Mouse (Mus musculus) left cerebral cortex, postnatal 4 days (tissue): ENCODE measurements around the gene Mpp3. TPM values are rescaled to one million over a fixed set of nuclear protein-coding genes. Genes with fewer than 3 reads are reported as not detected.

Source experiments
- DNase-seq: peaks from one replicate; pipeline ENCODE4 v3.0.0-alpha.2; 2022
- intact Hi-C: fragments of 180-260 bp; cut with DNase I; formaldehyde crosslinking; loops from one replicate; pipeline ENCODE4 v1.15.1; 2025
- total RNA-seq, 2 experiments: library from RNA; stranded (reverse); gene quantifications; 2 replicates each; pipeline ENCODE4 v1.2.3; 2021

The Mpp3 gene
- total RNA-seq, 2 experiments from 2014 or later: 53.1 to 56.3 TPM

DNA sequence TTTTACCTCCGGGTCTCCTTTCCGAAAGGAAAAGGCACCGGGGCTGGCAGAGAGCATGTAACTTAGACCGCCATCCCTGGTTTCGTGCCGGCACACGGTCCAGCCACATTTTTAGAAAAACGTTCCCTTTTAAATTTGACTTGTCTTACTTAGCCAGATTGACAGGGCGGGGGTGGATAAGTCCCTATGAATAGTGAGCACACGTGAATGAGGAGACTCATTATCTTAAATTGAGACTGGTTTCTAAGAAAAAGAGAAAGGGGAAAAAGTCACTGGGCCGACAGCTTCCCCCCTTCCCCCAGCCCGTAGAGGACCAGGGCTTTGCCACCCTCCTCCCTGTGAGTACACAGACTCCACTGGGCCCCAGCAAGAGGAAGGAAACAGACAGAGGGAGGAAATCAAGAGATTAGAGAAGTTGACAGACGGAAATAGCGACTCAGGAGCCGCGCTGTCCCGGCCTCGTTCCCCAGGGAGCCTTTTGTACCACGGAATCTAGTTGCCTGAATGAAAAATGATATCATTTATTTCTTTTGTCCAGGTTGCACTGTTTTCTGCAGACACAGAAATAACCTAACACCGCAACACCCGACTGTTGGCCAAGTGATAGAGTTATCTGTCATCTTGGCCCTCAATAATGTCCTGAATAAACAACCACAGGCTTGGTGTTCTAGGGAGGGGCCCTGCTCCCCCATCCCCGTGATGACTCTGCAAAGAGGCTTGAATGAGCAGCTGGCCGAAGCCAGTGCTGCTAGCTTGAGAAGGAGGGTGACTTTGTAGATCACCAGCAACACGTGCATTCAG is 75.5 kb downstream of the Mpp3 start:
- intact Hi-C loops: no loop called here
- DNase-seq: no peak

DNA sequence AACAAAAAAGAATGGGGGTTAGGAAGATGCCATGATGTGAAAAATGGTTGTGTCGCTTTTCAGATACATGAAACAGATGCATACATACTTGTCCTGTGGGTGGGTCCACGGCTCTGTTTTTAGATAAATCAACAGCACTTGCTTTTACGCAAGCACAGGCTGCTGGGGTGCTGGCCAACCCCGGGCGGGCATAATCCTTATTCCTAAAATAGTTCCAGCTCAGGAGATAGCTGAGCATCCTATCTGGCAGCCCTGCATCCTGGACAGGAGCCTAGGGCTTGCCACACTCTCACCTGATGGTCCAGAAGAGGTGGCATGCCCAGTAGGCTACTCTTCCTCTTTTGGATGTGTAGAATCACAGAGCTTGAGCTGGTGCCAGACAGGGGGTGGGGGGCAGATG is 78.2 kb downstream of the Mpp3 start:
- no peak for DNase-seq

More for the DNA sequence above, 78.2 kb downstream of the Mpp3 start:
- intact Hi-C loops: no loop called here

Other genes with a start within 250 kb of the Mpp3 start
- 10 to 100 TPM; 23.7 to 27.1 TPM for gene Etv4, start 243.1 kb downstream of the Mpp3 start, total RNA-seq
- gene Meox1, start 134.1 kb downstream of the Mpp3 start, total RNA-seq: 1 to 10 TPM; 1.2 to 1.5 TPM
- gene Sost, start 61.4 kb downstream of the Mpp3 start, total RNA-seq: not detected
- gene Cfap97d1, start 44.2 kb downstream of the Mpp3 start, total RNA-seq: not detected
- gene Dusp3, start 41.4 kb downstream of the Mpp3 start, total RNA-seq: 10 to 100 TPM; 53.2 to 56.5 TPM
- not detected for gene Cd300lg, start 13.0 kb upstream of the Mpp3 start, total RNA-seq
- gene Mpp2, start 60.1 kb upstream of the Mpp3 start, total RNA-seq: 10 to 100 TPM; 39.1 to 45.0 TPM
- gene Ppy, start 72.9 kb upstream of the Mpp3 start, total RNA-seq: not detected
- gene Pyy, start 79.4 kb upstream of the Mpp3 start, total RNA-seq: not detected
- gene Nags, start 117.1 kb upstream of the Mpp3 start, total RNA-seq: under 1 TPM in 1 of 2 experiments, not detected in 1; 0.16 TPM
- gene Tmem101, start 127.9 kb upstream of the Mpp3 start, total RNA-seq: 10 to 100 TPM; 23.8 to 26.4 TPM
- gene Lsm12, start 156.8 kb upstream of the Mpp3 start, total RNA-seq: 10 to 100 TPM; 84.5 to 86.0 TPM
- 10 to 100 TPM; 34.6 to 35.4 TPM for gene G6pc3, start 161.2 kb upstream of the Mpp3 start, total RNA-seq
- 100 to 1,000 TPM; 205 to 213 TPM for gene Hdac5, start 201.7 kb upstream of the Mpp3 start, total RNA-seq
- 1 to 10 TPM; 1.4 to 1.6 TPM for gene BC030867, start 220.4 kb upstream of the Mpp3 start, total RNA-seq
- gene Asb16, start 240.3 kb upstream of the Mpp3 start, total RNA-seq: under 1 TPM; 0.91 to 0.98 TPM